Mouse (Mus musculus) right cerebral cortex, postnatal 4 days (tissue): ENCODE measurements at regions not wholly inside any gene's neighbourhood (a gene's known extent, or its start where the extent isn't known, plus 50 kb on each side); places are given as distances from the start of the nearest gene placed in this dataset.
A peak's percentile ranks its signal among the peaks of the same experiment; 100 is the strongest.
"Not testable (repeated sequence)": the region's sequence is repeated elsewhere in the genome, so short reads cannot be mapped to it uniquely, and the experiment has no call there.

Source experiments
- DNase-seq: peaks from one replicate; pipeline ENCODE4 v3.0.0-alpha.2; 2022

GRCm38 (mm10) chr3:78736111-78736510, 550.2 kb downstream of the Rapgef2 start:
- DNase-seq: no peak

DNA sequence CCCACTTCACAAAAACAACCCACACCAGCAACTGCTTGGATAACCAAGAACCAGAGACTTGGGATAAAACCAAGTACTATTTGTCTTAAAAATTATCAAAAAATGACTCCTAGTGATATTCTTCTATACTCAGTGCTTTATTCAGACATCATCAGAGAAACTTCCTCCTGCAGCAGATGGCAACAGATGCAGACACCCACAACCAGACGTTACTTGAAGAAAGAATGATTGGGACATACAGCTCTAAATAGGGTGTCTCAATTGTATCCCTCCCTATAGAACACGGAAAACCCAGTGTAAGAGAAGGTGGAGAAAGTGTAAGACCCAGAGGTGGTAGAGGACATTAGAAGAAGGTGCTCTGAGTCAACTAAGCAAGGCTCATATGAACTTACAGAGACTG, 569.6 kb downstream of the Rapgef2 start:
- no peak for DNase-seq

GRCm38 (mm10) chr3:78707687-78708086, 578.6 kb downstream of the Rapgef2 start:
- no peak for DNase-seq

GRCm38 (mm10) chr3:78698936-78699335, 587.4 kb downstream of the Rapgef2 start:
- DNase-seq: peak; percentile 10

- no peak for DNase-seq
Observed at GRCm38 (mm10) chr3:78691499-78691898, 594.8 kb downstream of the Rapgef2 start.

DNA sequence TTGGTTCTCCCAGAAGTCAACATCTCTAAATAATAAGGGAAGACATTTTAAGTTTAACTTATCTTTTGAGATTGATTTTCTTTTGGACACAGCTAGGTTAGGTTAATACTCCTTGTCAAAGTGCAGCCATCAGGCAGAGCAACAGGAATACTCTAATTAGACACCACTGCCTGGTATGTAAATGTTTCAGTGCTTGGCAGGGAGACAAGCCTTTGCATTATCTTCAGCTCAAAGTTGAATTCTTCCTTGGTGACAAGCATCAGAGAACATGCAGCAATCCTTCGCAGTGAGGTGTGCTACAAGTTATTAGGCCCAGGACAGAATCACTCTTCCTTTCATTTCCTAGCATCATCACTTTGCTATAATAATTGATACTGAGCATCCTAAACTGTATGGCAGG, 608.7 kb downstream of the Rapgef2 start:
- no peak for DNase-seq

DNA sequence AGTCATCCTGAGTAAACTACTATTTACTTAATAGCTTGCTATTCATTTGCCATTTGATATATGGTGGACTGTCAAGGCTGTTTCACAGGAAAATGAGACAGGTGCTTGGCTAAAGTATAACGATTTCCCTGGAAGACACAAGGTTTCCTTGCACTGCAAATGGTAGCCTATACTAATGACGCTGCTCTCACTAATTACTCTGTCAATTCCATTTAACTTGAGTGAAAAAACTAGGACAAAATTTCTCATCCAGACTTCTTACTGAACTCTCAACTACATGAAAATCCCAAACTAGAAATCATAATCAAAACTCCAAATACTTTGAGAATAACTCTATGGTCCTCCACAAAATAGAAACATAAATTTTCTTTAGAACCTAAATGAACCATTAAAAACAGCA, 609.5 kb downstream of the Rapgef2 start:
- DNase-seq: no peak

- no peak for DNase-seq
Observed at GRCm38 (mm10) chr3:78674529-78675187, 611.7 kb downstream of the Rapgef2 start.

- no peak for DNase-seq
Observed at GRCm38 (mm10) chr3:78668050-78668449, 618.3 kb downstream of the Rapgef2 start.

- DNase-seq: no peak
Observed at GRCm38 (mm10) chr3:78667374-78668023, 618.8 kb downstream of the Rapgef2 start.

GRCm38 (mm10) chr3:78648115-78648514, 638.2 kb downstream of the Rapgef2 start:
- DNase-seq: peak; percentile 2

DNA sequence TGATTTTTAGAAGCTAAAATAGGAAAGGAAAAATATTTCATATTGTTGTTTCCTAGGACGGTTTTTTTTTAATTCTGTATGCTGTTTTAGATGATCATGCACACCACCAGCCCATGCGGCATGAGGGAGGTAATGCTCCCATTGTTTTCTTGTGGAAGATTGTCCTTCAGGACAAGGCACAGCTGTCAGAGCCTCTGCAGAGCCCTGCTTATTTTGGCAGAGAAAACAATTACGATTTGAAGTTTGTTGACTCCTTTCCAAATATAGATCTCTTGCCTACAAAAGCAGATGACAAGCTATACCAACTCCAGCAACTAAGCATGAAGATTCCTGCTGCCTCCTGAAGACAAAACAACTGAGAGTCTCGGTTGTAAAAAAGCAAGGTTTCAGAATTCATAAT, 650.9 kb downstream of the Rapgef2 start:
- no peak for DNase-seq

DNA sequence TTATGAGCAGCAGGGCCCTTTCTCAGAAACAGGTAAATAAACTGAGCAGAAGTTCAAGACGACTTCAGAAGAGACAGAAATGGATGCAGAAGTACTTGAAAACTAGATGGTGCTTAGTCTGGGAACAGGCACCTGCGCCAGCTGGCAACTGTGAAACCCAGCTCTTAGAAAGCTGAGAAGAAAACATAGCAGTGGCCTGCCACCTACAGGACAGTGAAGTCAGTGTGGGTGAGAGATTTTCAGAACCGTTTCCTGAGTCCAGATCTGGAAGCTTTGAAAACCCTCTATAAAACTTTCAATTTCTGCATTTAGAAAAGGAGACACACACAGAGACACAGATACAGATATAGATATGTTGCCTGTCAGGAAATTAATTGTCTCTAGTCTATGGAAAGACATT, 667.4 kb downstream of the Rapgef2 start:
- peak; percentile 39 for DNase-seq

DNA sequence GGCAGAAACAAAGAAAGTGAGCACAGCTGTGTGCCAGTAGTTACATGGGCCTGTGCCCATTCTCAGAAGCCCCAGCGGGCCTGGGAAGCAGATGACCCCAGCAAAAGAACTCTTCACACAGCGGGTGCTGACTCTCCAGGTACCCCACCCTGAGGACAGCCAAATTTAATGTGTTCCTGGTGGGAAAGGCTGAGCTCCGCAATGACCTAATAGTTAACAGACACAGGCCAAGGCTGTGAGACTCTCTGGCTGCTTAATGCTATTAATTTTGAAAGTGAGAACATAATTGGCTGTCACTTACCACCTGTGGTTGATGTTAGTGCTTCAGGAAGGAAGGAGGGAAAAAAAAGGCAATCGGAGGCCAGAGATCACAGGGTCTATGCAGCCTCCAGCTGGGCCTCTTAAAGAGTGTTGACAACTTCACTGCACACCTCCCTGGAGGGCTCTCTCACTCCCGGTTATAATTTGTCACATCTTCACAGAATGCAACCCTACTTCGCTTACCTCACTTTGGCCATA, 691.5 kb downstream of the Rapgef2 start:
- DNase-seq: no peak

DNA sequence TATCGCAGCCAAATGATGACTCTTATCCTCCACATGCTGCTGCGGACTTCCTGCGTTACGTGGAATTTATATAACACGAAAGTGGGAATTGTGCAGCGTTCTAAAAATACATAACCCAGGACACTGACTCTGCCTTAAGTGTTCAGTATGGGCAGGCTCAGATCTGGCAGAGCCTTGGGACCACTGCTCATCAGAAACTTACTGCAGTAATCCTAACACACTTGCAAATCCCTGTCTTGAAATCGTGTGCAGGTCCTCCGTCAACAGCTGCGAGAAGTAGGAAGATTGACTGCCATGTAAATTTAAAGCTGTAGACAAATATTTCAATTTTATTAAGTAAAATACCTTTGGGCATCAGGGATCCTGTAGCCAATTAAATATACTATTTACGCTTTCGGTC, 692.0 kb downstream of the Rapgef2 start:
- no peak for DNase-seq

GRCm38 (mm10) chr3:78586639-78587038, 699.7 kb downstream of the Rapgef2 start:
- no peak for DNase-seq

DNA sequence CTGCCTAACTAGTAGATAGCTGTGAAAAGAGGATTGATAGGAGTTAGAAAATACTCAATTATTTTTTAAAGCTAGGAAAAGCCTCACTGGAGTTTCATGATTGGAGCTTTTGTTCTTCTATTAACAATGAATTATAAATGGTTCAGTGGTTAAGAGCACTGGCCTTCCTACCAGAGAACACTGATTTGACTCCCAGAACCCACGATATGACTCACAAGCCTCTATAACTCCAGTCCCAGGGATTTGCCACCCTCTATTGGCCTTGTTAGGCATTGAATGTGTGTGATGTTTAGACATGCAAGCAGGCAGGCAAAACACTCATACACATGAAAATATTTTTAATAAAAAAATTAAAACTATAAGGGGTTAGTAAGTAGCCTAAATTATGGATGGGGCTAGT, 704.4 kb downstream of the Rapgef2 start:
- DNase-seq: peak; percentile 7

DNA sequence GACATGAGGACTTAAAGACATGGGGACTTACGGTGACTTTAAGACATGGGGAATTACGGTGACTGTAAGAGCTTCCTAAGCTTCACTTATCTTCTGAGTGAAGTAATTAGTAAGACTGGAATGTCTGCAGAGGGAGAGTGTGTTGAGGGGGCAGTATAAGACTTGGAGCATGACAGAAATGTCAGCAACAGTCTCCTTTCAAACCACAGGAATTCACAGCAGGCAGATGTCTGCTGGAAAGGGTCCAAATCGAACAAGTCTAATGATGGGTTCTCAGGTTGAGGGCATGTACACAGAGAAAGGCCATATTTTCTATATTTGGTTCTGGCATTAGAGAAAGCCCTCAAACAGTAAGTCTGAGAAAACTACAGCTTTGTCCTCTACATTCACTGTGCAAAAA, 705.2 kb downstream of the Rapgef2 start:
- DNase-seq: no peak

GRCm38 (mm10) chr3:78575667-78576464, 710.5 kb downstream of the Rapgef2 start:
- DNase-seq: no peak

GRCm38 (mm10) chr3:78574807-78575206, 711.5 kb downstream of the Rapgef2 start:
- no peak for DNase-seq

DNA sequence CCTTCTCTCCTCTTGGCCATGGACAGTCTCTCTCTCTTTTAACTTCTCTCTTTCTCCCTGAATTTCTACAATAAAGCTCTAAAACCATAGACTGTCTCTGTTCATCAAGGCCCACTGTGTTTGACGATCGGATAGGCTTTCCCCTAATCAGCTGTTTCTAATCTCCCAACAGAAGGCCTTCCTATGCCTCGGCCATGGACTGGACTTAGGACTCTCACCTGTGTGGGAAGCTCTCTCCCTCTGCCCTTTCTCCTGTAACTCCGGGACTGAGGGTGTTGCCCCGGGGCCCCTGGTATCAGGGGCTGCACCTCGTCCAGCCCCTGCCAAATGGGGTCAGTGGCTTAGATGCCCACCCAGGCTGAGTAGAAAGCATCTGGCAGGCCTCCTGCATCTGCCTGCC, 713.0 kb downstream of the Rapgef2 start:
- DNase-seq: no peak

- DNase-seq: not testable (repeated sequence)
Observed at GRCm38 (mm10) chr3:78564926-78565325, 721.4 kb downstream of the Rapgef2 start.
